Comparison of ENCODE assay signal across 16 mouse cellular contexts in genomic region chr13:11567376-11567775, GRCm38 (mm10).
A peak's percentile ranks its signal among the peaks of the same experiment; 100 is the strongest.
DNase-seq lines count a peak whose midpoint lies in the region.
"Had no signal": no experiment of that assay in that cellular context is flagged by ENCODE, and none has a peak within 500 bp of the region (broad histone marks: within the 10 kb centered on the region; RNA-seq: fewer than 3 reads in every experiment).

No protein-coding gene starts in this region.

- intact Hi-C loops in left cerebral cortex, postnatal 4 days (cut with DNase I) = no loop called here
- intact Hi-C loops in left cerebral cortex, postnatal 14 days (cut with DNase I) = loop anchor here (10.0 kb wide), 1 partner anchor 1683 kb away; no protein-coding TSS in a partner anchor

- peak; percentile 19 for DNase-seq in cerebellum, adult 11-12 months
- no peak for DNase-seq in cerebellum, adult 8-10 months
- peak; percentile 24 for DNase-seq in left cerebral cortex, postnatal 4 days
- DNase-seq in left cerebral cortex, postnatal 14 days (ENCODE audit: low spot score in 2 of 2) = no peak
- peak; percentile 82 to 83 for DNase-seq in cerebellum, postnatal 10 days
- no peak for DNase-seq in embryo, embryonic 10.5 days (ENCODE audit: low spot score)
- no peak for DNase-seq in kidney, adult 8-10 months
- DNase-seq: adrenal gland, adult 2 months; adrenal gland, postnatal 14 days; B cell, adult 2 months; gastrocnemius, postnatal 10 days; gastrocnemius, postnatal 36 days; heart, adult 2 months; heart, postnatal 14 days; heart, postnatal 4 days; kidney, adult 11 months had no signal

Comparison
In these comparisons a context has a peak if more than half of its experiments do, and no peak if none do; other contexts are left out.
1. DNase-seq: peak in cerebellum, adult 11-12 months (single experiment), left cerebral cortex, postnatal 4 days (single experiment) and cerebellum, postnatal 10 days (2 of 2); none in cerebellum, adult 8-10 months (single experiment), left cerebral cortex, postnatal 14 days (0 of 2), embryo, embryonic 10.5 days (single experiment) and kidney, adult 8-10 months (0 of 2).